Mouse (Mus musculus) lung, postnatal 14 days (tissue): ENCODE measurements at regions not wholly inside any gene's neighbourhood (a gene's known extent, or its start where the extent isn't known, plus 50 kb on each side); places are given as distances from the start of the nearest gene placed in this dataset.

Experiments
- DNase-seq: peaks from one replicate; pipeline ENCODE4 v3.0.0; 2021

DNA sequence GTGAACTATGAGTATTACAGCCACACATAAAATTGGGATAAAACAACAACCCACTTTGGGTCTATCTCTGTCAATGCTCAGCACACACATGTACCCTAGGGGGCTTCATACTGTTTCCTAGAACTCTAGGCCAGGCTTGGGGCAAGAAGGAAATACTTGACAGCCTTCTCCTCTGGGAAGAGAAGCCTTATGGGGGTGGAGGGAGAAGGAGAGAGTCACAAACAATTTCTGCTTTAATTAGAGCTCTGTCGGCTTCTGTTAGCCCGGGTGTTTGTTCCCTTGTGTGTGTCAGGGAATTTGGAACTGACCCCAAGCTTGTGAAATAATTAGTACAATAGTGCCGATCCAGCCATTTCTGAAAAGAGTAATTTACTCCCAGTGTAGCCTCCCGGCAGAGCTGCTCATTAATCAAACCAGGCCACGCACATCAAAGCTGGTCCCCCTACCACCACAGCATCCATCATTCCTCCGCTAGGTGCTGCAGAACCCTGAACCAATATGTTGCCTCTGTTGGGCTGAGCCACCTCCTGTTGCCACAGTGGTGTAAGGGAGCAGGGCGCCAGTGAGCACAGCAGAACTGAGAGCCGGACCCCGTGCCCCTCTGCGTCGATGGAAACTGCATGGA is 307.3 kb downstream of the Tmem114 start:
- DNase-seq: no peak

DNA sequence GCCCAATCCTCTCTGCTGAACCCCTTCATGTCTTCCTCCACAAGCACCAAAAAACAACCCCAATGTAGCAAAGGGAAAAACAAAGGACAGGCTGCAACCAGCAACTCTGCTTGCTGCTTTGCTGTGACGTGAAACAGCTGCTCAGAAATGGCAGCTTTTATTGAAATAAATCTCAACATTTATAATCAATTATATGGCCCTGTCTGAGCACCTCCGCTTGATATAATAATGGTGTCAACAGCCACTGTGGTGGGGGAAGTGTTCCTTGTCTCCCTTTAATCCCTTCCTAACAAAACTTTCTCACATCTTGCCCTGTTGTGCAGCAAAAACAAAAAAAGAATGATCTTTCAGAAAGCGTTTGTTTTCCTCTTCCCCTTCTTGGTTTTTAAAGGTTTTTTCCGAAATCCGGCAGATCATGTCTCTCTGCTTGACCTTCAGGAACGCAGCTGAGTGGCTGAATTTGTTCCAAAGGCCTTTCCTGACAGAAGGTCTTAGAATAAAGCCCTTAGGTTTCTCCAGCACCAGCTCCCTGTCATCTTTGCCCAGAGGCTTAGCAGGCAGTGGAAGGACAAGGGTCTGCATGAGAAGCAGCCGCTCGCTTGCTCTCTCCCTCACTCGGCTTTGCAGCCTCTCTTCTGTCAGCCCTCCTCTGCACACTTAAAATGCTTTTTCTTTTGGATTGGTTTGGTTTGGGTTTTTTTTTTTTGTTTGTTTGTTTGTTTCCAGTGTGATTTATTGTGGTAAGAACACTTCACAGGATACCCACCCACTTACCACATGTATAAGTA is 313.4 kb downstream of the Tmem114 start:
- no peak for DNase-seq

DNA sequence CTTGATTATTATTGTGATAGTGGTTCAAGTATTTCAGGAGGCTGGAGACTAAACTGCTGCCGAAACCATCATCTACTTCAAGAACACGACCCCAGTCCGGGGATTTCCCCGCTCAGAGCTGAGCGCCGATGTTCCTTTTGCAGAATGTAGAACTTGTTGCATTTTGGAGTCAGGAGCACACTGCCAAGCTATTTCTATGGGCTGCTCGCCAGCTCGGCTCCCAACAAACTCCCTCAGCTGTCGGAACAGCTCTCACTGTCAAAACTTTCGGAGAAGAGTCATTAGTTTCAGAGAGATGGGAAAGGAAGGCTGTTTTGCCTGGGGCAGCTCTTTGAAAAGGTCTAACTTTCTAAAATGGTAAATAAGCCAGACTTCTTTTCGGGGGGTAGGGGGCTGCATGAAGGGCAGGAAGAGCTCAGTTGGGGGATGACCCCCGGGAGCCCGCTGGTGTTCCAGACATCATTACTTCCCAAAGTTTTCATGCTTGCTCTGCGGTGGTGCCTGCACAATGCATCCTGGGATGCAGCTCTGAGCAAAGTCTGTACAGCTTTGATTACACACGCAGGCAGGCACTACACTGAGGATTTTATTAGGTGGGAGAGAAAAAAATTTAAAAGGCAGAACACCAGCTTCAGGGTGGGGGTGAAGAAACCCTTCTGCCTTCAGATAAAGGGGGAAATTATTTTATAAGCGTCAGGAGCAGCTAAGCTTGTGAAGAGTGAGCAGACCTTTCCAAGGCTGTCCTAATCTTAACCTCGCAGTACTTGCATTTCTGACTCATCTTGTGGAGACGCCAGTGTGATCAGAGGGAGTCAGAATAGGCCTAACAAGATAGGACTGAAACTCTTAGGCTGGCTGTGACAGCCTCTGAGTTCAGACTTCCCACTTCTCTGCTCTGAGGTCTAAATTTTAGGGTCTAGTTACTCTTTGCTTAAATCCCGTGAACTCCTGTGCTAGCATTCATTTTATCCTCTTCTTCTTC is 316.5 kb downstream of the Tmem114 start:
- peak; percentile 34 for DNase-seq

DNA sequence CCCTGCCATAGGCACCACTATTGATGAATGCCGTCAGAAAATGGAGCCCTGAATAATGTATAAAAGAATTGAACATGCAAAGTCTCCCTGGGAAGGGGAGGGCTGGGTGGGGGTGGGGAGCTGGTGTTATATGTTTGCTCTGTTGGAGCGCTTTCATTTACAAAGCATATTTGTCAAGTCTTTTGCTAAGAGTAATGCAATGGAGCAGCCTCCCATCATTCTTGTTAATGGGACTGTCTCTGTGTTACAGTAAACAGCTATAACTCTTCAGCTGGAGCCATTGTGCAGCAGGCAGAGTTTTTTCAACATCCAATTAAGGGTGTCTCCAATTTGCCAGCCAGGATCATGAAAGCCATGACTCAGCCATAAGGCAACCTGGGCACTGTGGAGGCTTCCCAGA is 345.9 kb downstream of the Tmem114 start:
- DNase-seq: no peak

DNA sequence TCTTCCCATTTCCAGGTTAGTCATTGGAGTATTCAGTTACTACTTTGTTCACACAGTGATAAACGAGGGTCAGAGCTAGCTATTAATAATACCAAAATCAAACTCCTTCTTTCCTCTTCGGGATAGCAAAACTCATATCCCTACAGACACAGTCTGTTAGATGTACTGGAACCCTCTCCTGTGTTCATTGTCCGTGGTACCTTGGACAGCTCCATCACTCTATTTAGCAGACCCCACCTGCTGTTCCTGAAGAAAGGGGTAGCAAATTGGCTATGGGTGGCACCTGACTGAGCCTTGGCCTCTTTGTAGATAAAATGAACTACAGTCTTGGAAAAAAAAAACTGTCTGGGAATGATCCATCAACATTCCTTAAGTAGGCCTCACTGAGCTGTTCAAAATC is 346.5 kb downstream of the Tmem114 start:
- DNase-seq: no peak

DNA sequence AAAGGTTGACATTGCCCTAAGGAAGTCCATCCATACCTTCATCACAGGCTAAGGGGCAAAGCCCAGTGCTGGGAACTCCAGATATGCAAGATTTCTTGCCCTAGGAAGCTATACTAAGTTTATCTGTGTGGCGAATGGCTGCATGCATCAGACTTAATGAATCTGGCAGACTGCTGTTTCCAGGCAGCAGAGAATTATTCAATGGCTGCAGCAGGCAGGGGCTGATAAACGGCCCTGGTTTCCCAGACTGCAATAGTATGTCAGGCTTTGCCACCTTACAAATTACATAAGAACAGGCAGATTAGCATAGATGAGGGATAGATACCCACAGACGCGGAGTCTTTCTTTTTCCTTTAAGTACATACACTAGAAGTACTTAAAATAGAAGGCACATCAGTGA is 350.2 kb downstream of the Tmem114 start:
- no peak for DNase-seq

DNA sequence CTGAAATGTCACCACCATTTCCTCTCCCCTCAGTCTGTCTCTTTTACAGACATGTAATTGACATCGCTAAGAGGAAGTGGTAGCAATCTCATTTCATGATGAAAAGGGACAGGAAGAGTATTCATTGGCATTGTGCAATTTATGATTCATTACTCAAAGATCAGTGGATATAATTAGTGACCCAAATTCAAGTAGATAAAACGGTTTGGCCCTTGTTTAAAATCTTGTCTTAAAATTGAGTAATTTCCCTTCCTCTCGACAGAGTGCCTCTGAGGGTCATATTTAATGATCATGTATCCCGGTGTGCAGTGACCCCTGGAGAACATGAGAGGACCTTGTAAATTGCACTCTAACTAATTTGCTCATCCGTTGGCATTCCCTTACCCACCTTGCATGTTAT is 371.0 kb downstream of the Tmem114 start:
- no peak for DNase-seq

DNA sequence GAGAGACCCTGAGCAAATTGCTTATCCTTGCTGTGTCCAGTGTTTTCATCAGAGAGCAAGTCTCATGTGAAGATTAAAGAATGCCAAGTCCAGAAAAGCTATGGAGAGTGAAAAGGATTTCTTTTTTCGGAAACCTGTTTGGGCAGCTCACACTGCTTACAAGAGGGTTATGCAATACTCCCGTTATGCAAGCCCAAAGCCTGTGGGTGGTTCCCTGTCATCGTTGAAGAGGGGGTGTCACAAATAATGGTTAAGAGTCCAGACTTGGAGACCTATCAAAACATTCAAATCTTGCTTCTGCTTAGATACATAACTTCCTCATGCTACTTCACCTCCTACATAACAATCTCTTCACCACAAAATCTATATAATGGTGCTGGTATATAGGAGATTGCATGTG is 416.0 kb downstream of the Tmem114 start:
- DNase-seq: peak; percentile 23

DNA sequence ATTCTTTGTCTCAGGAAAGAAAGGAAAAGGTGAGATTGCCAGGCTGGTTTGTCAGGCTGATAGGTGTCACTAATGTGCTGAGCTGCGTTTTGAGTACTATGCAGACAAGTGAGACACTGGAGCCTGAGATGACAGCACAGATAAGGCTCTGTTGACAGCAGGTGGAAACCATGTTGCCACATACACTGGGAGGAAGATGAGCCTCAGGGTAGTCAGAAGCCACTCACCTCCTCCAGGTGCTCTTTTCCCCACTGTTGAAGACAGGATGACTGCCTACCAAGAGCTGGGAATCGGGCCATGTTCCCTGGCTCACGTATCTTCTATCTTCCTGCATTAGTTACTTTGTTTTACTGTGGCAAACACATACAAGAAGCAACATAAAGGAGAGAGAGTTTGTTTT is 418.3 kb downstream of the Tmem114 start:
- DNase-seq: no peak

DNA sequence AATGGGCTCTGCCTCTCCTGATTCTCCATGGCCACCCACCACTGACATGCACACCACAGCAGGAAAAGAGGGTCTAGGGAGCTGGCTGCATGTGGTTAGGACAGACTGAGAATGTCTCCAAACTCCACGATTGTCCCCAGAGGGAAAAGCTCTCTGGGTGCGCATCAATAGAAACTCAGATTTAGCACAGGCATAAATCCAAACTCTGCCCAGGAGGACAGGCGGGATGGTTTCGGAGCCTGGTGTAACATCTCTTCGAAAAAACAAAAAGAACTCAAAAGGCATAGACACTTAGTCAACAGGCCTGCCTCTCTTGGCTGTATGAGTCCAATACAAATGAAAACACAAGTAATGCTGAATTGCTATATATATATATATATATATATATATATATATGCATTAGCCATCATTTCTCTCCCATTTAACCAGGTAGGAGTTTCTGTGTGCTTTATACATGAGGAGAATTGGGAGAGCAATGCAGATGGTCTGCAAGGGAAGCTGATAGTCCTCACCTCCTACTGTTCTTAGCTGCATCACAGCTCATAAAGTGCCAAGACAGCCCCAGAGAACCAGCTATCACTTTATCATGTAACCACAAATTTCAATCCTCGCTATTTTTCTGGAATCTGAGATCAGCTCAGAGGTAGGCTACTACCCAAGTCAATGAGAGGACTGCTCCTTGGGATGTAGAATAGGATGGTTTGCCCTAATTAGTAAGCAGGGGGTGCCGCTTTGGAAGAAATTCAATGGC is 422.4 kb downstream of the Tmem114 start:
- no peak for DNase-seq

DNA sequence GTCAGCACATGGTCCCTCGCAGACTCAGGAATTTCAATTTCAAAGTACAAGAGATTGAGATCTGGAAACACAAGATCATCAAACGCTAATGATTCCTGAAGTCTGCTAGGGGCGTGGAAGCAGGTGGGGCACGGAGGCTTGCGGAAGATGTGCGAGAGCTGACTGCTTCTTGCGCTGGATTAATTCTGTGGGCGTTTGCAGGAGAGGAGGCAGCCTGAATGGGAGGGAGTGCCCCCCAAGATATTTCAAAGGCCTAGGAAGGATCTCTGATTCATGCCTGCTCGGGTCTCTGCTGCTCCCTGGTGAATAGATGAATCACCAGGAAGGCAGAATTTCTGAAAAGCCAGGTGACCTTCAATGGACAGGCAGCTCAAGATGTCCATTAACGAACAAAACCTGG is 442.1 kb downstream of the Tmem114 start:
- no peak for DNase-seq

DNA sequence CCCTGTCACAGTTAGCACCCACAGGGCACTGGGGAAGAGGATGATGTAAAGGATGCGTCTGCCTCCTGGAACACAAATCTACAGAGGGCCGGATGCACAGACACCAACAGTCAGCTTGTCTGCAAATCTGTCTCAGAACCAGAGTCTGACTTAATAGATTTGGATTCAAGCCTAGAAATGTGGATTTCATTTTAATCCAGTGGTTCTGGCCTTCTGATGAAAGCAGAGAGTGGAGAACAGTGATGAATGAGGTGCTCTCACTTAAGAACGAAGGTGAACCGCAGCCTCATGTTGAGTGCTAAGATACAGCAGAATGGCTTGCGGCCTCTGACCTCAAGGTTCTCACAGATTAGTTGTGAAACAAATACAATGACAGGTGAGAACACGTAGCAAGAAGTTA is 446.5 kb downstream of the Tmem114 start:
- DNase-seq: no peak

DNA sequence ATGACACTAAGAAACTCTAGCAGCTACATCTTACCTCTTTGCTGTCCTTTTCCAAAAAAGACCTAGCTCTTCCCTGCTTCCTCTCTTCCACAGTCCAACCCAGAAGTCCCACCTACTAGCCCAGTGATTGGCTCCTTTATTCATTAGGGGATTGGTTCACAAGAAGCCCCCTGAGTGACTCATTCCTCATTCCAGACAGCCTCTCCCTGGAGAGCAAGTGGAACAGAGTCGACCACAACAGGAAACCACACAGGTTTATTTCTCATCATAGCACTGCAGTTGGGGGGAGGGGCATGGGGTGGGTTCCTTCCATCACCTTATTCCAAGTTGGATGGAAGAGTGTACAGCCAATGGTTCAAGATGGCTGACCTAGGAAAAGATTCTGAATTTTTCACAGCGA is 473.3 kb downstream of the Tmem114 start:
- no peak for DNase-seq

DNA sequence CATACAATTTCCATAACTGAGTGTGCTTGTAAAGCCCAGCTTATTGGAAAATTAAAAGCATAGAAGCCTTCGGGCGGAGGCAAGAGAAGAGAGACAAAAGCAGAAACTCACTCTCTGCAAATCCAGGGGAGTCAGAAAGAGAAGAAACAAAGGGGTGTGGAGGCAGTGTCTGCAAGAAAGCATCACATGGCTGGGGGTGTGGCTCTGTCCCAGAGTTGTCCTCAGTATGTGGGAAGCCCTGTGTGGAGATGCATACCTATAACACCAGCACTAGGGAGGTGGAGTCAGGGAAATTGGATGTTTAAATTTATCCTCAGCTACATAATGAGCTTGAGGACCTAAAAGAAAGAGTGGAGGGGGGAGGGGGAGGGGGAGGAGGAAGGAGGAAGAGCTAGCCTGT is 482.6 kb downstream of the Tmem114 start:
- DNase-seq: no peak

DNA sequence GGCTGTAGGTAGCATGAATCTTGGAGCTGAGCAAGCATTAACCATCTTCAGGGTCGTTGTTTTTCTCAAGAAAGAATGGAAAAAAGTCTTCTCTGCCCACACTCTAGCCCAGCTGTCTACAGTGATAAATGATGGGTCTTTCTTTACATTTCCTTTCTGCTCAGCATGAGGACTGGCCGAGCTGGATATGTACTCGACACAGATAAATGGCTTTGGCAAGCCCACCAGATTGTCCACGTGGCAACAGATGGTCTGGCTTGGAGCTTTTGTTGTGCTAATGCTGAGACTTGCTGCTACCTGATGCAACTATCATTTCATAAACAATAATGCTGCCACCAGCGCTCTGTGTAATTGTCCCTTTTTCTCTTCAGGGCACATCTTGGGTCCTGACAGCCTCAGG is 487.8 kb downstream of the Tmem114 start:
- no peak for DNase-seq

DNA sequence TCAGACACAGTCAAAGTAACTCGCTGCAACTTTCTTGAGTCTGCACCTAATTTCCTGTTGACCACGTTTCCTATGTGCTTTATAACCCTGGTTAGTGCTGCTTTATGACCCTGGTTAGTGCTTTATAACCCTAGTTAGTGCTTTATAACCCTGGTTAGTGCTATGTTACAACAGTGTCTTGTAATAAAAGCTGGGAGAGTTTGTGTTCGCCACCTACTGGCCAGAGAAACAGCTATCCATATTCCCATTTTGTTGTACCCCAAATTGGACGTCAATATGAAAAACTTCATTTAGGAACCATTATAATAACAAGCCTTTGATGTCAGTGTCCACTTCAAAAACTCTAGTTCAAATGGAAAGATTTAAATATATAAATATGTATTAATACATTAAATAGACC is 492.6 kb downstream of the Tmem114 start:
- no peak for DNase-seq

DNA sequence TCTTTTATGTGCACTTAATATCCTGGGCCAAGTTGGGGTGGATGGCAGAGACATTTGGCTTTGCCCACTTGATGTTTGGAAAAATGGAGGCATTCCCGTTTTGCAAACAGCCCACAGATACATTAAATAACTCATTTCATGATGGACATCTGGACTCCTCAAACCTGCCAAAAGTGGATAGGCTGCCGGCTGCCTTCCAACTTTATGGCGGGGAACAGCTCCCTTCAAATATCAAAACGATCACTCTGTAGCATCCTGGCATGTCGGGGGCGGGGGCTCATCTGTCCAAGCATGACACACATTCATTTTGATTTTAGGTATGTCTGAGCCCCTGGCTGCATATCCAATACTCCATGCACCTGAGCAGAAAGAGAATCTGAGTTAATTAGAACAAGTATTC is 493.3 kb downstream of the Tmem114 start:
- DNase-seq: no peak

DNA sequence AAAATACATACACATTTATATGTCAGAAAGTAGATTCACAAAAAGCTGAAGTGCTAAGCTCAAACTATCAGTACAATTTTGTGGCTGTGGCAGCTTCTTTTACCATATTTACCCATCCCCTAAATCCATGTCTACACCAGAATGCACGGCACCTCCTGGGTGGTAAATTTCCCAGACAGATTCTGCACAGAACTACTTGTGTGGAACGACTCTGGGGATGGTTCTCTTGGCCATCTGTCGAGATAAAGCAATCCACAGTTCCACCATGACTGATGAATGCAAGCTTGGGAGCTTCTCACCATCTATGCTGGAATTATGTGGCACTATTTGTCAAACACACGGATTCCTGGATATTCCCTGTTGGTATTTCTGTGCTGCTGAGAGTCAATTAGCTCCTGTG is 495.8 kb downstream of the Tmem114 start:
- DNase-seq: no peak

DNA sequence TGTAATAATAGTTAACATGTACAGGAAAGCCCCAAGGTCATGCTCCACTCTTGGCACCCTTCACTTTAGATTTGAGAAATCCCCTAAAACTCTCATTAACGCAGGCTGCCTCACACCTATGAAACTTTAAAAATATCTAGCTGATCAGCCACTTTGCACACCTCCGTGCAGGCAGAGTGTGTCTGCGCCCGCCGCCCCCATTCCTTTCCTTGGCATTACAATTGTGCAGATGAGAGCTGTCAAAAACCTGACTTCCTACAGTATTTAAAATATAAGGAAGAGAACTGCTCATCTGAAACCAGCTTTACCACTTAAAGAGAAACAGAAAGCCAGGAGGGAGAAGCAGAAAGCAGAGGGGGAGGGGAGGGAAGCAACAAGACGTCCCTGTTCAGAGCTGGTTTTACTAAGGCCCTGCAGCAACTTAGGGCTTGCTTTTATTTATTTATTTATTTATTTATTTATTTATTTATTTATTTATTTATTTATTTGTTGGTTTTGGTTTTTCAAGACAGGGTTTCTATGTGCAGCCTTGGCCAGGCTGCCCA is 496.5 kb downstream of the Tmem114 start:
- no peak for DNase-seq

DNA sequence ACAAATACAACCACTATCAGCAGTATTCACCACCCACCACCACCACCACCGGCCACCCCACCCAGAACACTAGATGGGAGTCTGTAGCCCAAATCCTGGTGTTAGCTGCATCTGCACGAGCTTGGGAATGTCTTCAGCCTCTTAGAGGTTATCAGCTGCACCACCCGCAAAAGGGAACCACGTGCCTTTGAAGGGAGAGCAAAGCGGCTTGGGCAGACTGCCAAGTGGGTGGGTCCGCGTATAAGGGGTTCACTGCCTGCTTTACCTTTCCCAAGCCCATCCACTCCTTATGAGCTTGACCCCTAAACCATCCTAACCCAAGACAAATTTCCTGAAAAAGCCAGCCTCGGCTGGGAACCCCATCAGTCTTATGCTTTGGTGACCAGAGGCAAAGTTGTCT is 497.2 kb downstream of the Tmem114 start:
- DNase-seq: peak; percentile 10

DNA sequence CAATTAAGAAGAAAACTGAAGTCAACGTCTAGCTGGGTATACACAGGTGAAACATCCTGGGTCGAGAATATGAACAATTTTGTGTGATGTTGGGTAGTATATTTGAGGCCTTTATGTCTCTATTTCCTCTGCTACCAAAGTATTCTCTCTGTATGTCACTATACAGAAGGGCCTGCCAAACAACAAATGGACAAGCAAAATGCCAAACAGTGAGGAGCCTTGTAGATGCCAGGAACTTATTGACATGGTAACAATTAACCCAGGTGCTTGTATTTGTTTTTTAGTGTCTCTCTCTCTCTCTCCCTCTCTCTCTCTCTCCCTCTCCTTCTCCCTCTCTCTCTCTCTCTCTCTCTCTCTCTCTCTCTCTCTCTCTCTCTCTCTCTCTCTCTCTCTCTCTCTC is 529.1 kb downstream of the Tmem114 start:
- DNase-seq: no peak

DNA sequence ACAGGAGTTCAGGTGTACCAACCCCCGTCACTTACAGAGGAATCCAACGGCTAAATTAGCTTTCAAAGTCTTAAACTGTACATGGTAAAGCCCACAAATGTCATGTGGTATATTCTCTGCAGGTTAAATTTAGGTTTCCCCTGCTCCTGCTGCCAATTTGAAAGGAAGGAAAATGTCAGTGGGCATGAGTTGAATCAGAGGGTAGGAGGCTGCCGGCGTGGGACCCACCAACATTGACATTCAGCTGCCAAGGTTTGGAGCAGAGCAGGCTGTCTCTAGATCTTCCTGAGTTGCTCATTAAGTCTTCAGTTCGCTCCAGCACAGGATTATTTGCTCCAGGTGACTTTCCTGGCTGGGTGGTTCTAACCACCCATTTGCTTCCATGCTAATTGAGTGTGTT is 532.1 kb downstream of the Tmem114 start:
- no peak for DNase-seq

DNA sequence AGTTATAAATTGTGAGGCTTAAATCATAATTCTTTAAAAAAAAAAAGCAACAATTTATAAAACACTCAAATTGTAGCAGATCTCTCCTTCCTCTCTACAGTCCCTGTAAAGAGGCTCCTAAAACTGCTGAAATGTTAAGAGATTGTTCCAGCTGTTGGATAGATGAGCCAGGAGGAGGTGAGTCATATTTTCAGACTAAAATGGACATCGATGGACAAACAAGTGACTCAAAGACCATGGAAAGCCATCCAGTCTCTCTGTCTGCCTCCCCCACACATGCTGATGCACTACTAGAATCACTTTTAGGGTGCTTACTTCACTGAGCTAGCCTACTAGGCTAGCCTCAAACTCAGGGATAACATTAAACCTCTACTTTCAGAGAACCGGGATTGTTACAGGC is 561.5 kb downstream of the Tmem114 start:
- DNase-seq: no peak
